Comparison of ENCODE assay signal across 16 mouse cellular contexts in genomic region chr4:126885953-126886352, GRCm38 (mm10).
A peak's percentile ranks its signal among the peaks of the same experiment; 100 is the strongest.
DNase-seq lines count a peak whose midpoint lies in the region; ATAC-seq and TF ChIP-seq lines count a peak whose summit lies in the region.
"Had no signal": no experiment of that assay in that cellular context is flagged by ENCODE, and none has a peak within 500 bp of the region (broad histone marks: within the 10 kb centered on the region; RNA-seq: fewer than 3 reads in every experiment).

No protein-coding gene starts in this region.

- peak; percentile 67 for TF ChIP-seq CTCF in layer of hippocampus, adult 2 months (conservative IDR thresholded peaks at IDR 0.05)
- TF ChIP-seq CTCF in brain, embryonic 14.5 days (IDR thresholded peaks at IDR 0.05; ENCODE audit: borderline replicate concordance, extremely low read depth, insufficient read depth, insufficient read length) = no peak; the same call in 1 of the 2 replicates

- no peak for ATAC-seq in activated CD4-positive, CD25-positive, alpha-beta regulatory T cell, adult 4 months
- ATAC-seq: inflammation-experienced regulatory T-cells, adult 6 months; midbrain, embryonic 13.5 days had no signal

- TF ChIP-seq POLR2A in brain, embryonic 14.5 days (IDR thresholded peaks at IDR 0.05; ENCODE audit: borderline replicate concordance, extremely low read depth, insufficient read depth, insufficient read length, poor library complexity, severe bottlenecking) = no peak

- intact Hi-C loops in gastrocnemius, postnatal 14 days (cut with DNase I; ENCODE audit: low total_unique reads) = no loop called here

- peak; percentile 17 for DNase-seq in embryo, embryonic 10 days (ENCODE audit: low spot score)
- DNase-seq in embryo, embryonic 9.5 days (ENCODE audit: extremely low spot score) = no peak
- DNase-seq in layer of hippocampus, adult 2 months (ENCODE audit: low spot score in 2 of 2) = no peak
- no peak for DNase-seq in layer of hippocampus, adult 18-20 months (ENCODE audit: low spot score in 2 of 2)
- peak; percentile 9 for DNase-seq in CD4-positive helper T cell, adult 2 months (ENCODE audit: low read depth, low spot score)
- DNase-seq in brain, embryonic 14.5 days (ENCODE audit: low read depth) = peak; percentile 37
- DNase-seq in gastrocnemius, postnatal 14 days = no peak
- DNase-seq: cerebellum, postnatal 36 days; gastrocnemius, postnatal 36 days; left cerebral cortex, postnatal 4 days; right cerebral cortex, postnatal 14 days; thymus, postnatal 4 days had no signal

- no peak overlapping the region for H3K4me3 ChIP-seq in layer of hippocampus, adult 2 months
- H3K4me3 ChIP-seq: liver, embryonic 15.5 days; midbrain, embryonic 13.5 days had no signal

- H3K27ac ChIP-seq in layer of hippocampus, adult 2 months = no peak overlapping the region
- H3K27ac ChIP-seq: liver, embryonic 15.5 days; midbrain, embryonic 13.5 days had no signal

Comparison
In these comparisons a context has a peak if more than half of its experiments do, and no peak if none do; other contexts are left out.
1. DNase-seq: peak in embryo, embryonic 10 days (single experiment), CD4-positive helper T cell, adult 2 months (single experiment) and brain, embryonic 14.5 days (single experiment); none in embryo, embryonic 9.5 days (single experiment), layer of hippocampus, adult 2 months (0 of 2), layer of hippocampus, adult 18-20 months (0 of 2) and gastrocnemius, postnatal 14 days (single experiment).